Mouse (Mus musculus): ENCODE measurements around the gene Tnnt2.

DNA sequence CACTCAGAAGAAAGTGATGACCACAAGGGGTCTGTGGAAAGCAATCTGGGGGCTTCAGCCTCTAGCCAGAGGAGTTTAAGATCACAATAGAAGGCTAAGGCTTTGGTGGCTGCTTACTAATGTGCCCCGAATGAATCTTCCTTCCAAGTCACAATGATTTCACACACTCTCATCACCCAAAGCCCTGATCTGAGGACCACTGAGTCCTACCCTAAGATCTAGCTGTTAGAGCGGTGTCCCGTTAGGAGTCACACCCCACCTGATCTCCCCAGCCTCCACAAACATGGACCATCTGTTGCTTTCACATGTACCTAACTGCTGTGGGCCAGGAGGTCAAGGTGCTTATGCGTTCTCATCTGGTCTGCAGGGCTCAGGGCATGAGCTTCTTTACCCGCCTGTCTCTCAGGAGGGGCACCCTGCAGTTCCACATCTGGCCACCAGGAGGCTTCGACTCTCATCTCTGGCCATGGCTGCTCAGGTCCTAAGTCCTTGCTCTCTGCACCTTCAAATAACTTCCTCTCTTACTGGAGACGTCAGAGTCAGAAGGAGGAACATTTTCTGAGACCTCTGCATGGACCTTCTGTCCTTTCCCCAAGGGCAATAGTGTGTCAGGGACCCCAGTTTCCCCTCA is 25.0 kb upstream of the Tnnt2 start:
- peak; percentile 93 for TF ChIP-seq CTCF (IDR thresholded peaks at IDR 0.05; ENCODE audit: borderline replicate concordance, insufficient read depth, low read depth, low read length)
- no peak for TF ChIP-seq POLR2A (IDR thresholded peaks at IDR 0.05; ENCODE audit: borderline replicate concordance, insufficient read depth, low read length)

Measured in cerebellum, adult 2 months (tissue).